Mouse (Mus musculus) G1E-ER4 (cell line): ENCODE measurements around the gene Olfr1510. TPM values are rescaled to one million over a fixed set of nuclear protein-coding genes. Genes with fewer than 3 reads are reported as not detected.
A peak's percentile ranks its signal among the peaks of the same experiment; 100 is the strongest.

Source experiments
- GATA1 ChIP-seq: IDR thresholded peaks from one replicate; pipeline ENCODE4 v1.8.0; 2012; ENCODE audit warnings: low read length, inconsistent platforms
- polyA plus RNA-seq: library from polyadenylated mRNA; stranded (reverse); fragments of >175 nt; gene quantifications from 2 replicates; pipeline ENCODE4 v1.2.3, GENCODE M21; 2012

The Olfr1510 gene
- polyA plus RNA-seq = not detected in 2 replicates

DNA sequence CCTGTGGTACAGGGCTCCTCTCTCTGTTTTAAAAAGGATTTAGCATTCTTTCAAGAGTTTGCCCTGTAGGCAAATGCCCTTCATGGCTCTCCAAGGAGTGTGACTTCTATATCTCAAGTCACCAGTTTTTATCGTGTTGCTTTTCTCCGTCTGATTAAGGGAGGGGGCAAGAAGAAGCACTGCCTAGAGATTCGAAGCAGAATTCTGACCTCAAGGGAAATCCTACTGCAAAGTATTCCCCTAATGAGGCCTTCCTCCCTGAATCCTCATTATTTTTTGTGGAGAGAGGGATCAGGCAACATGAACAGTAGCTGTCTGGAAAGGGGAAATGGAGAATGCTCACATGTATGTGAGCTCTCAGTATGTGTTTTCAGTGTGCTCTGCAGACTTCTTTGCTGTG, at the start of gene Olfr1510:
TSS of gene Olfr1510 (minus strand) at position 101 of the 400 bp plus-strand sequence.
- TF ChIP-seq GATA1 = no peak

DNA sequence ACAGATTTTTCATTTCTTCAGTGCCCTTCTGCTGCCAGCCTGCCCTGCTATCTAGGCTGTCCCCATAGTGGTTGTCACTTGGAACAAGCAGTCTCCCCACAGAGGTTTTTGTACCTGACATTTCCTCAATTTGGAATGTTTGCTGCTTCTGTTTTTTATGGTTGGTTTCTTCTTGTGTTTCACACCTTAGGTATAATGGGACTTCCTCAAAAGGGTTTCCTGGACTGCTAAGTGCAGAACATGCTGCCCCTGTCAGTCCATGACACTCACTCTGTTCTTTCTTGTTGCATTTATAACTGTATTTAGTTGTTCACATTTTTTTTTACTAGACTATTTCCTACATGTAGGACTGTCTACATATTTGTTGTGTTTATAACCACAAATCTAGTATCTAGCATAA, 47.8 kb upstream of the Olfr1510 start:
- TF ChIP-seq GATA1 = no peak

DNA sequence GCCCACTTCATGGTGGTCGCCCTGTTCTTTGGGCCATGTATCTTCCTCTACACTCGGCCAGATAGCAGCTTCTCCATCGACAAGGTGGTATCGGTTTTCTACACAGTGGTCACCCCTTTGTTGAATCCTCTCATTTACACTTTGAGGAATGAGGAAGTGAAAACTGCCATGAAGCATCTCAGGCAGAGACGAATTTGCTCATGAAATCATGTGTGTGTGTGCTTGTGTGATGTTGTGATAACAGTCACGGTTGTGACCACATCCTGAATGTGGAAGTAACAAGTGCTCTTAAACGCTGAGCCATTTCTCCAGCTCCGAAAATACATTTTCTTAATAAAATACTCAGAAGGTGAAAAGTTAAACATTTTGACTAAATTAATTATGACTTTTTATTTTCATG, 37.0 kb upstream of the Olfr1510 start:
- peak; percentile 44 for TF ChIP-seq GATA1

DNA sequence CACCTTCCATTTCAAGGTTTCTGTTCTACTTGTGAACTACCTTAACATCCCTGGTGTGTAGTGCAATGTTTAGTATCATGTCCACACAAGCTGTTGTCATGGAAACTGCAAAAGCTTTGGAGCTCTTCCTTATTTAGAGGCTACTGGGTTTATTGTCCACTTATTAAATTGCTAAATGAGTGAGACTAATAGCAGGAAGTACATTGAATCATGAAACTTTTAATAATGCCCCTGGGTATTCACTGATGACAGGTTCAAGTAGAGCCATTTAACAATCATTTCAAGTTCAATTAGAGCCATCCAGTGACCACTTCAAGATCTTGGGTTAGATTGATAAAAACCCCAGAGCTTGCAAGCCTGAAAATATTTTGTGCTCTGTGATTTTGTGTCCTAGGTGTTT, 28.5 kb upstream of the Olfr1510 start, which contains the start of gene Olfr1509:
TSS of gene Olfr1509 (plus strand) at position 301 of the 400 bp plus-strand sequence.
- TF ChIP-seq GATA1 = no peak

DNA sequence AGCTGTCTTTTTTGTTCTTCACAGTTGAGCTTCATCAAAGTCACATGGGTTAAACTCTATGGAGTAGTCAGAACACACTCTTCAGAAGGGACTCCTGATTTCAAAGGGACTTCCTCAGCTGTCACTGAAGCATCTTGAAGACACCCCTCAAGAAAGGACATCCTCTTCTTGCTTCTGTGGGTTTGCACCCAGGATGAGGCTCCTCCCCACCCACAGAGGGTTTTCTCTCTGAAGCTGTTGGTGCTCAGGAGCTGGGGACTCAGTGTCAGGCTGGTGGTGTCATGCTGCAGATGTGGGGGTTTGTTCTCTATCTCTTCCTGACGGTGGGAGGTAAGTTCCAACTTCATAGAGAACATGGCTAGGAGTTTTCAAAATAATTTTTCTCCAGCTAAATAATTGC, 13.5 kb upstream of the Olfr1510 start:
- TF ChIP-seq GATA1 = no peak

DNA sequence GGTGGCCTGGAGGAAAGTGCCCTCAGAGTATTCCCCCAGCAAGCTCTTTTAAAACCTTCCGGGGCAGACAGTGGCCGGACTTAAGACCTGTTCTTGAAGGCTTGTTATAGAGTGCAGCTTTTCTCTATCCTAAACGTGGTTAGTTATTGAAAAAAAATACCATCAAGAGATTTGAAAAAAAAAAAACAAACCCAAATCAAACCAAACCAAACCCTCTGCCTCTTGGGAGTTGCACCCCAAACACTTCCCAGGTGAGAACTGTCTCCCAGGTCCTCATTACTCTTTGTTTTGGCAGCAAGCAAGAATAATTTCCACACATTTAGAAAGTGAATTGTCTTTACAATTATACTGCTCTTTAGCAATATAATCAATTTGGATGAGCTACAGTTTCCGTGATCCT, 16.9 kb downstream of the Olfr1510 start, which contains the start of gene Olfr1511:
TSS of gene Olfr1511 (minus strand) at position 101 of the 400 bp plus-strand sequence.
- TF ChIP-seq GATA1 = no peak

DNA sequence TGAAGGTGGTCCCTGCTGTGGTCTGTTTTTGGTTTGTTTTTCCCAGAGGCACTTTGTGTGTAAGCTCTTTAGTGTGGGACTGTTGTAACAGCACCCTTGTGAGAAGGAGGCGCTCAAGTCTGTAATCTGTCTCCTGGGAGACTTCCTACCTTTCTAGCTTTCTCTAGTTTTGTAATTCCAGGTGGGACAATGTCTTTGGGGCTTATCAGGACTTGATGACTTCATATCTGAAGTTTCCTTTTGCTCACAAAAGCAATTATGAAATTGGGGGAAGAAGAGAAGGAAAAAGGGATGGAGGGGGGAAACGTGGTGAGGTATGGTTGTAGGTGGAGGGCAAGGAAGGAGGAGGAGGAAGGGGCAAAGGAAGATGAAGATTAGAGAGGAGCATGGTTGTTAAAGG, 35.1 kb downstream of the Olfr1510 start, which contains the start of gene Olfr1512:
TSS of gene Olfr1512 (minus strand) at position 101 of the 400 bp plus-strand sequence.
- TF ChIP-seq GATA1 = no peak

DNA sequence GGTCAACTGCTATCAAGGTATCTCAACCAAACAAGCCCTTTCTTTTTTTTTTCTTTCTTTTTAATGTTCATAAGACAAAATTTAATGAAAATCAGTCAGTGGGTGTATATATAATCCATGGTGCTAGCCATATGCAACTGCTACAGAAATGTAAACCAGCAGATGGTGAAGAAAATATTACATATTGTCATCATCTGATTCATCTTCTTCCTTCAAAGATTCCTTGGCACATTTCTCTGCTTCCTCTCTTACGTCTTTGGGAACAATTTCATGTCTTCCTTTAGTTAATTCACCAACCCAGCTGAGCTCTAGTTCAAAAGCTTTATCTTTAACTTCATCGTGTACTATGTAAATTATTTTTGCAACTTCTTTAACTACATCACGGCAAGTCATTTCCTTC, 45.4 kb downstream of the Olfr1510 start:
- no peak for TF ChIP-seq GATA1

Other genes with a start within 250 kb of the Olfr1510 start
- 28.6 and 37.7 TPM in 2 replicates for gene Supt16, start 217.0 kb downstream of the Olfr1510 start, polyA plus RNA-seq
- gene Chd8, start 156.6 kb downstream of the Olfr1510 start, polyA plus RNA-seq = 15.3 and 19.5 TPM in 2 replicates
- gene Tox4, start 135.2 kb downstream of the Olfr1510 start, polyA plus RNA-seq = 40.4 and 52.5 TPM in 2 replicates
- 0.36 and 0.48 TPM in 2 replicates for gene Rab2b, start 134.8 kb downstream of the Olfr1510 start, polyA plus RNA-seq
- gene Mettl3, start 109.2 kb downstream of the Olfr1510 start, polyA plus RNA-seq = 10.4 and 13.1 TPM in 2 replicates
- gene Sall2, start 85.6 kb downstream of the Olfr1510 start, polyA plus RNA-seq = 13.7 and 15.2 TPM in 2 replicates
- gene Olfr1513, start 58.0 kb downstream of the Olfr1510 start, polyA plus RNA-seq = not detected in 2 replicates
- gene Olfr1512, start 35.2 kb downstream of the Olfr1510 start, polyA plus RNA-seq = not detected in 2 replicates
- not detected in 2 replicates for gene Olfr1511, start 17.0 kb downstream of the Olfr1510 start, polyA plus RNA-seq
- not detected in 2 replicates for gene Olfr1509, start 28.6 kb upstream of the Olfr1510 start, polyA plus RNA-seq
- not detected in 2 replicates for gene Olfr1508, start 53.1 kb upstream of the Olfr1510 start, polyA plus RNA-seq
- not detected in 2 replicates for gene Olfr1507, start 81.4 kb upstream of the Olfr1510 start, polyA plus RNA-seq